Mouse (Mus musculus): ENCODE measurements around the gene Ace.

DNA sequence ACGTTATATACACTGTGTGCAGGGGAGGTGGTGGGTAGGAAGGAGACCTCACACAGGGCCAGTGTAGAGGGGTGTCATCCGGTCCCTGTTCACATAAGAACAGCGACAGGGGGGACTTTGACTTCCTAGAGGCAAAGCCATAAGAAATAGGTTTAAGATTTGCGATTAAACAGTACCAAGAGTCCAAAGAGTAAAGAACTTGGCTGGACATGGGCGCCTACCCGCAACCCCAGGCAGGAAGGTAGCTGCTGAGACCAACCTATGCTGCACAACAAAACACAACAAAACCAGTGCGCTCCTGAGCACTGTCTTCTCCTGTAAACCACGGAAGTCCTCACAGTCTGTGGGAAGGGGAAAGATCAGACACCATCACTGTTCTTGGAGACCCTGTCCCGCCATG is 15.6 kb upstream of the Ace start:
- no peak for TF ChIP-seq HCFC1 (IDR thresholded peaks at IDR 0.05; ENCODE audit: borderline replicate concordance, insufficient read depth, low read length)
- no peak for TF ChIP-seq MAFK (IDR thresholded peaks at IDR 0.05; ENCODE audit: insufficient read depth, low read depth, low read length)
- no peak for TF ChIP-seq ZNF384 (IDR thresholded peaks at IDR 0.05; ENCODE audit: low read depth, low read length)
